Mouse (Mus musculus): ENCODE measurements around the gene Snx15. TPM values are rescaled to one million over a fixed set of nuclear protein-coding genes. Genes with fewer than 3 reads are reported as not detected.
A peak's percentile ranks its signal among the peaks of the same experiment; 100 is the strongest.

Gene Snx15
- polyA plus RNA-seq, 1 experiment from 2014 or later: 36.0 TPM

DNA sequence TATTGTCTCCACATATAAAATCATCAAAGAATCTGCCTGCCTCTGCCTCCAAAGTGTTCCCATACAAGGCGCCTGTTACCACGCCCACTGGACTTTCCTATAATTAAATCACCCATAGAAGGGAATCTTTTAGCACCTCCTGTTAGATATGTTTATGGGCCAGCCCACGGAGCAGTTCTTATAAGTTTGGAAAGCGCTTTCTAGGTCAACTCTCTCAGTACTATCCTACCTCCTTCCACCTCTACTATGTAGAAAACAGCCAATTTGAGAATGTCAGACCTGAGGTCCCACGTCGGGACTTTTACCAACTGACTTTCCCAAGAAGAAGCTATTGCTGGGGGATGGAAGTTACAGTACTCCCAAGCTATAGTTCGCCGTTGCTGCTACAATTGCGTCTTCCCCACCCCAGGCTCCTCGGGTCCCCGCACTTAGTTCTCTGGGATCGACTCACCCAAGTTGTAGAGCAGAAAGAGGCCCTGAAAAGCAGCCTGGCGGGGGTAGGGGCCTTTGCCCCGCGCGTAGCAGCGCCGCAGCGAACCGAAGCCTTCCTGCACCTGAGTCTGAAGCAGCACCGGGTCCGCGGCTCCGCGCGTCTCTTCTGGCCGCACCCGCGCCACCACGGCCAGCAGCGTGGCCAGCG, 10.6 kb downstream of the Snx15 start:
- Histone ChIP-seq H3K27me3 (replicated peaks; ENCODE audit: control insufficient read depth, insufficient read depth, low read length) (no peaks in the 10 kb centered on the region), H3K9me3 (ENCODE audit: control insufficient read depth, low read length) (no peaks in the 10 kb centered on the region), H3K9ac (ENCODE audit: low read length) (peak overlapping the region; percentile 83), H3K27ac (ENCODE audit: low read depth) (peak overlapping the region; percentile 95), H3K36me3 (ENCODE audit: control insufficient read depth, insufficient read depth, low read length) (peaks cover 36% of the 10 kb centered on the region), H3K4me1 (replicated peaks; ENCODE audit: control insufficient read depth, insufficient read depth, low read length) (peaks cover 12% of the 10 kb centered on the region; the same call in 1 of the 2 replicates), H3K4me2 (ENCODE audit: low read length) (peak overlapping the region; percentile 76), H3K4me3 (ENCODE audit: low read depth, low read length) (peak overlapping the region; percentile 89)
- ATAC-seq (replicated peaks; ENCODE audit: low FRiP score, low TSS enrichment, low read depth): no peak; the same call in 1 of the 2 replicates
- 3% methylated on average over 32 of the region's 32 CpGs for WGBS
- DNase-seq (ENCODE audit: low spot score): no peak

DNA sequence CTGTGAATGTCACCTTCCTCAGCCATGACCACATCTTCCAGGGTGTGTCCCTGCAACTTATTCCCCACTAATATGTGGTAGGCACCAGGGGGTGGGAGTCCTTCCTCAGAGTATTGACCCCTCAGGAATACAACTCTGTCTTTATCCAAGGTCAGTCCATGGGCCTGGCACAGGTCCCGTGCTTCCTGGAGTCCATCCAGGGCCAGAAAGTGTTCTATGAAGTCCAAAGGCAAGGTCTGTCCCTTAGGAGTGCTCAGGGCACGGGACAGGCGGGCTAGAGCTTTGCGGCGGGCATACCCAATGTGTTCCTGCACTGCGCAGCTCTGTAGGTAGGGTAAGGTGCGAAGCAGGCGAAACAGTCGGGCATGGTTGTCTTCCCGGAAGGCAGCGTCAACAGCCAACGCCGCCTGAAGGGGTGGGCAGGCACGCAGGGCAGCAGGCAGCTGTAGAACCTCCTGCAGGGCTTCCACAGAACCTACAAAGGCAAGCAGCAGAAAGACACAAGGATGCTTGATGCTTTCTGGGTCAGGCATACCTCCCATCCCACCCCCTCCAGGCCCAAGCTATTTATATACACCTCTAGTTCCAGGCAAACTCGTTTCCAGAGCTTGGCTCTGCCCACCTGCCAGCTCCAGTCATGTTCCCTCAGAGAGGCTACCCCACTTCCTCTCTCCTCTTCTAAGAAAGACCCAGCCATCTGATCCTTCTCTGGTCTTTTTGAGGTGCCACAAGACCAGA, 11.8 kb downstream of the Snx15 start:
- Histone ChIP-seq H3K4me2 (ENCODE audit: low read length) (peak overlapping the region; percentile 76), H3K36me3 (ENCODE audit: control insufficient read depth, insufficient read depth, low read length) (peaks cover 37% of the 10 kb centered on the region), H3K27ac (ENCODE audit: low read depth) (no peak overlapping the region), H3K27me3 (replicated peaks; ENCODE audit: control insufficient read depth, insufficient read depth, low read length) (no peaks in the 10 kb centered on the region), H3K9me3 (ENCODE audit: control insufficient read depth, low read length) (no peaks in the 10 kb centered on the region), H3K4me1 (replicated peaks; ENCODE audit: control insufficient read depth, insufficient read depth, low read length) (peaks cover 12% of the 10 kb centered on the region; the same call in 1 of the 2 replicates), H3K9ac (ENCODE audit: low read length) (no peak overlapping the region), H3K4me3 (ENCODE audit: low read depth, low read length) (no peak overlapping the region)
- ATAC-seq (replicated peaks; ENCODE audit: low FRiP score, low TSS enrichment, low read depth): no peak
- WGBS: 88% methylated on average over 15 of the region's 15 CpGs
- DNase-seq (ENCODE audit: low spot score): no peak

DNA sequence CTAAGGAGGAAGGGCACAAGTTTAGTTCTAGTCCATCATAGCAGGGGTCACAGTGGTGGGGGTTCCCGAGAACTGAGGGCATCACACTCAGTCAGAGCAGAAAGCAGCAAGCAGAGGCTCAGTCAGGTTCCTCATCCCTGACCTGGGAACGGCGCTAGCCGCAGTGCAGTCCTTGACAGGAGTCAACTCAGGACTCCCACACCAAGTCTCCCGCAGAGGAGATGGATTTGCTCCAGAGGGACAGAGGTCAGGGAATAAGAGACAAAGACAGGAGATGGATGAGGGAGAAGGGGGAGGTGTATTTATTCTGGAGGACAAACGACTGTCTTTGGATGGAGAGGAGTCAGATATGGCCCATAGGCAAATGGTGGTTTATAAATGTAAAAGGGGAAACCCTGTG, 15.0 kb downstream of the Snx15 start:
- H3K4me3 ChIP-seq (ENCODE audit: low read depth, low read length): no peak overlapping the region
- H3K4me1 ChIP-seq (replicated peaks; ENCODE audit: control insufficient read depth, insufficient read depth, low read length): peaks cover 8% of the 10 kb centered on the region; the same call in 1 of the 2 replicates
- H3K4me2 ChIP-seq (ENCODE audit: low read length): no peak overlapping the region
- peaks cover 34% of the 10 kb centered on the region for H3K36me3 ChIP-seq (ENCODE audit: control insufficient read depth, insufficient read depth, low read length)
- no peaks in the 10 kb centered on the region for H3K9me3 ChIP-seq (ENCODE audit: control insufficient read depth, low read length)
- DNase-seq (ENCODE audit: low spot score): no peak
- no peak for ATAC-seq (replicated peaks; ENCODE audit: low FRiP score, low TSS enrichment, low read depth)
- H3K27ac ChIP-seq (ENCODE audit: low read depth): no peak overlapping the region
- 0 out of 2 replicates have a peak overlapping the region, but pooled peaks have one; percentile 10 for H3K9ac ChIP-seq (ENCODE audit: low read length)
- 53% methylated on average over 6 of the region's 6 CpGs for WGBS
- H3K27me3 ChIP-seq (replicated peaks; ENCODE audit: control insufficient read depth, insufficient read depth, low read length): no peaks in the 10 kb centered on the region

DNA sequence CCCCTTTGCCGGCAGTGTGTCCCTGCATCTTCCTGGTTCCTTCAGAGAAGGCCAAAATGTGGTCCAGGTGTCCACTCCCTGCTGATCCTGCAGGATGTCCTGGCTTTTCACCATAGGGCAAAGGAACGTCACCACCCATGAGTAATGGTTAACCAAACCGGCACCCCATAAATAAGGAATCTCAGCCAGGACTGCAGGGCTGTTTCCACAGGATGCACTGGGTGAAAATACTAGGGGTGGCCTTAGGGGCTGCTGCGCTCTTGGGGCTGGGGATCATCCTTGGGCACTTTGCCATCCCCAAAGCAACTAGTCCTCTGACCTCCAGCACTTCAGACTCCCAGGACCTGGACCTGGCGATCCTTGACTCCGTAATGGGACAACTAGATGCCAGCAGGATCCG, 22.5 kb downstream of the Snx15 start, which contains the start of gene Naaladl1:
Naaladl1 (plus strand) TSS at position 197 of the 400 bp plus-strand sequence.
- Histone ChIP-seq H3K9me3 (ENCODE audit: control insufficient read depth, low read length) (no peaks in the 10 kb centered on the region), H3K4me3 (ENCODE audit: low read depth, low read length) (no peak within 1 kb of the TSS), H3K36me3 (ENCODE audit: control insufficient read depth, insufficient read depth, low read length) (no peaks in the 10 kb centered on the region), H3K4me1 (replicated peaks; ENCODE audit: control insufficient read depth, insufficient read depth, low read length) (no peaks in the 10 kb centered on the region), H3K27me3 (replicated peaks; ENCODE audit: control insufficient read depth, insufficient read depth, low read length) (no peaks in the 10 kb centered on the region), H3K4me2 (ENCODE audit: low read length) (no peak within 1 kb of the TSS), H3K9ac (ENCODE audit: low read length) (no peak within 1 kb of the TSS), H3K27ac (ENCODE audit: low read depth) (no peak within 1 kb of the TSS)
- 81% methylated on average over 7 of the region's 7 CpGs for WGBS
- ATAC-seq (replicated peaks; ENCODE audit: low FRiP score, low TSS enrichment, low read depth) (no peak), DNase-seq (ENCODE audit: low spot score) (no peak)

DNA sequence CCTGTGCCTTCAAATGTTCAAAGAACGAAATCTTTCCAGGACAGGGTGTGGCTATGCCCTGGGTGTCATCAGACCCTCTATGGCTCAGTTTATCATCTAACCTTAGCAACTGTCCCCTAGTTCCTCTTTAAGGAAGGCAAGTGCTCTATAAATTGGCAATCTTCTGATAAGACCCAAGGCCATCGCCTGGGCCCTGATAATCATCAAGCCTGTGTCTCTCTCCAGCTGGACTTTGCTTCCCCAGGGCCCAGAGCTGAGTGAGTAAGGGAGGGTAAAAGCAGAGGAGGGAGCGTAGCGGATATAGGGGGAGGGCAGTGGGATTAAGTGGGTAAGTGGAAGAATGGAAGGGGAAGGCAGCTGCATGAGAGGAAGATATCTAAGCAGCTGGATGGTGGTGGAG, 23.6 kb downstream of the Snx15 start:
- no peak for DNase-seq (ENCODE audit: low spot score)
- no peaks in the 10 kb centered on the region for H3K4me1 ChIP-seq (replicated peaks; ENCODE audit: control insufficient read depth, insufficient read depth, low read length)
- ATAC-seq (replicated peaks; ENCODE audit: low FRiP score, low TSS enrichment, low read depth): peak; percentile 48
- no peak overlapping the region for H3K9ac ChIP-seq (ENCODE audit: low read length)
- no peak overlapping the region for H3K4me3 ChIP-seq (ENCODE audit: low read depth, low read length)
- H3K36me3 ChIP-seq (ENCODE audit: control insufficient read depth, insufficient read depth, low read length): no peaks in the 10 kb centered on the region
- H3K27ac ChIP-seq (ENCODE audit: low read depth): no peak overlapping the region
- no peaks in the 10 kb centered on the region for H3K9me3 ChIP-seq (ENCODE audit: control insufficient read depth, low read length)
- no peak overlapping the region for H3K4me2 ChIP-seq (ENCODE audit: low read length)
- 72% methylated on average over 4 of the region's 4 CpGs for WGBS
- H3K27me3 ChIP-seq (replicated peaks; ENCODE audit: control insufficient read depth, insufficient read depth, low read length): no peaks in the 10 kb centered on the region

DNA sequence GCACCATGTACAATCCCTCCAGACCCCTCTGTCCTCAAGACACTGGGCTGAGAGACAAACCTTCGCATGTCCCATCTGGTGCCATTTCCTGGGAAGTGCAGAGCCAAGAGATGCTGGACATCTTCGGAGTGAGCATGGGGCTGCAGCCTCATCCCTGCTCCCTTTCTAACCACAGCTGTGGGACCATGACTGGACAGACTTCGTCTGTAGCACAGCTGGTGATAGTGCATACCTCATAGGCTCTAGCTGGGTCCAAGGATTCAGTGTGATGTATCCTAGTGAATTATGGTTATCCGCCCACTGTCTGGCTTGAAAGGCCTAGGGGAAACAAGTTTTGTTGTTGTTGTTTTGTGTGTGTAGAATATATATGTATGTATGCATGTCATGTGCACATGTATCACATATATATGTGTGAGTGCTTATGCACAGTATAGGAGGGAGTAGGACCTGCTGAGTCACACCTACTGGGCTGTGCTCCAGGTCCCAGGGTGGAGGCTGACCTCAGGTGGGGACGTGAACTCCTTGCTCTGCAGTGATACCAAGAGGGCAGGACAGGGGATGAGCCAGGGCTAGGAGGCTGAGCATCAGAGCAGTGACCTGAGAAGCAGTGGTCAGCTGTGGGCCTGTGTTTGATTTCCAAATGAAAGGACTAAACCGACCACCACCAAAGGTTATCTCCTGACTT, 25.8 kb downstream of the Snx15 start:
- ATAC-seq (replicated peaks; ENCODE audit: low FRiP score, low TSS enrichment, low read depth) (no peak), DNase-seq (ENCODE audit: low spot score) (no peak)
- no peaks in the 10 kb centered on the region for H3K4me1 ChIP-seq (replicated peaks; ENCODE audit: control insufficient read depth, insufficient read depth, low read length)
- peaks cover 4% of the 10 kb centered on the region; the same call in 1 of the 2 replicates for H3K36me3 ChIP-seq (ENCODE audit: control insufficient read depth, insufficient read depth, low read length)
- H3K4me3 ChIP-seq (ENCODE audit: low read depth, low read length): no peak overlapping the region
- H3K4me2 ChIP-seq (ENCODE audit: low read length): no peak overlapping the region
- WGBS: 73% methylated on average over 6 of the region's 6 CpGs
- no peaks in the 10 kb centered on the region for H3K27me3 ChIP-seq (replicated peaks; ENCODE audit: control insufficient read depth, insufficient read depth, low read length)
- H3K9ac ChIP-seq (ENCODE audit: low read length): no peak overlapping the region
- H3K9me3 ChIP-seq (ENCODE audit: control insufficient read depth, low read length): no peaks in the 10 kb centered on the region
- no peak overlapping the region for H3K27ac ChIP-seq (ENCODE audit: low read depth)

DNA sequence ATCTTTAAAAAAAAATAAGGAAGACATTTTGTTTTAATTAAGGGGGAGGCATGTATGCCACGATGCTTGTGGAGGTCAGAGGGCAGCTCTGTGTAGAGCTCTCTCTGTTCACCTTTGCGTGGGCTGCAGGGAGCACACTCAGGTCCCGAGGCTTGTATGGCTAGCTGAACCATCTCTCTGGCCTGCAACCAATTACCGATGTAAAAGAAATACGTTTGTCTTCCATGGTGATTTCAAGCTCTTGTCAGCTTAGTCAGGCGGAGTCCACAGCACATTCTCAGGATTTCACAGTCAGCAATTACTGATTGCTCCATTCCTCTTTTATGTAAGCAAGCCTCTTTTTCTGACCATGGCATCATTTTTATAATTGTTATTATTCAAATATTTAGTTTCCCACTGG, 26.9 kb downstream of the Snx15 start:
- peaks cover 4% of the 10 kb centered on the region; the same call in 1 of the 2 replicates for H3K36me3 ChIP-seq (ENCODE audit: control insufficient read depth, insufficient read depth, low read length)
- DNase-seq (ENCODE audit: low spot score) (no peak), ATAC-seq (replicated peaks; ENCODE audit: low FRiP score, low TSS enrichment, low read depth) (no peak)
- H3K27ac ChIP-seq (ENCODE audit: low read depth): no peak overlapping the region
- H3K4me2 ChIP-seq (ENCODE audit: low read length): no peak overlapping the region
- no peaks in the 10 kb centered on the region for H3K27me3 ChIP-seq (replicated peaks; ENCODE audit: control insufficient read depth, insufficient read depth, low read length)
- no peaks in the 10 kb centered on the region for H3K4me1 ChIP-seq (replicated peaks; ENCODE audit: control insufficient read depth, insufficient read depth, low read length)
- no peak overlapping the region for H3K9ac ChIP-seq (ENCODE audit: low read length)
- H3K9me3 ChIP-seq (ENCODE audit: control insufficient read depth, low read length): no peaks in the 10 kb centered on the region
- 53% methylated on average over 6 of the region's 6 CpGs for WGBS
- H3K4me3 ChIP-seq (ENCODE audit: low read depth, low read length): no peak overlapping the region

DNA sequence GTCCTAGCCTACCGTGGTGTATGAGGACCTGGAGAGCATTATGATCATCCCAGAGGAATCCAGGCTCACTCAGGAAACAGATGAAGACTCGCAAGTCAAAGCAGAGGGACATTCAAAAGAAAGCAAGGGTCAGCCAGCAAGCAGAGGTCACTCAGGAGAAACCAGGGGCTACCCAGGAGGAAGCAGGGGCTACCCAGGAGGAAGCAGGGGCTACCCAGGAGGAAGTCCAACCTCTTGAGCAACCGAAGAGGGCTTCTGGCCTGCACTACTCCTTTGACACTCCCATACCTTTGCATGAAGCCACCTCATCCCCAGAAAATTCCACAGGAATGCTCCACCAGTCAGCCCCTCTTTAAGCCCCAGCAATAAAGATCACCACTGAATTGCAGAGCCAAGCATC, 30.3 kb downstream of the Snx15 start:
- WGBS: 76% methylated on average over 3 of the region's 3 CpGs
- Histone ChIP-seq H3K9ac (ENCODE audit: low read length) (no peak overlapping the region), H3K4me3 (ENCODE audit: low read depth, low read length) (no peak overlapping the region), H3K4me2 (ENCODE audit: low read length) (no peak overlapping the region), H3K4me1 (replicated peaks; ENCODE audit: control insufficient read depth, insufficient read depth, low read length) (no peaks in the 10 kb centered on the region), H3K9me3 (ENCODE audit: control insufficient read depth, low read length) (no peaks in the 10 kb centered on the region), H3K36me3 (ENCODE audit: control insufficient read depth, insufficient read depth, low read length) (peaks cover 25% of the 10 kb centered on the region), H3K27ac (ENCODE audit: low read depth) (no peak overlapping the region), H3K27me3 (replicated peaks; ENCODE audit: control insufficient read depth, insufficient read depth, low read length) (no peaks in the 10 kb centered on the region)
- DNase-seq (ENCODE audit: low spot score) (no peak), ATAC-seq (replicated peaks; ENCODE audit: low FRiP score, low TSS enrichment, low read depth) (no peak)
